Mouse (Mus musculus) hindbrain, embryonic 12.5 days (tissue): ENCODE data around the gene Mrln. TPM values are rescaled to one million over a fixed set of nuclear protein-coding genes. Genes with fewer than 3 reads are reported as not detected.

Source experiments
- ATAC-seq: fragments of 200-750 bp; cut with Nextera tagmentation; 2 replicates; pipeline ENCODE4 v1.8.0; 2017; ENCODE audit warnings: moderate TSS enrichment; ENCODE audit not compliant: low FRiP score
- H3K27ac ChIP-seq: fragments of 300-500 bp; sonication (generic); 2 replicates; pipeline ENCODE4 v1.5.1; 2016; ENCODE audit warnings: mild to moderate bottlenecking
- H3K27me3 ChIP-seq: fragments of 300-500 bp; sonication (generic); 2 replicates; pipeline ENCODE4 v1.6.1; 2016; ENCODE audit warnings: mild to moderate bottlenecking
- H3K36me3 ChIP-seq: fragments of 300-500 bp; sonication (generic); 2 replicates; pipeline ENCODE4 v1.6.1; 2016; ENCODE audit warnings: mild to moderate bottlenecking
- H3K4me1 ChIP-seq: fragments of 300-500 bp; sonication (generic); 2 replicates; pipeline ENCODE4 v1.6.1; 2016
- H3K4me2 ChIP-seq: fragments of 300-500 bp; sonication (generic); replicated peaks from 2 replicates; pipeline ENCODE4 v1.6.1; 2016; ENCODE audit warnings: mild to moderate bottlenecking
- H3K4me3 ChIP-seq: fragments of 300-500 bp; sonication (generic); 2 replicates; pipeline ENCODE4 v1.5.1; 2016; ENCODE audit warnings: mild to moderate bottlenecking
- H3K9ac ChIP-seq: fragments of 300-500 bp; sonication (generic); 2 replicates; pipeline ENCODE4 v1.6.1; 2016; ENCODE audit warnings: mild to moderate bottlenecking, moderate library complexity
- H3K9me3 ChIP-seq: fragments of 300-500 bp; sonication (generic); replicated peaks from 2 replicates; pipeline ENCODE4 v1.6.1; 2016; ENCODE audit warnings: mild to moderate bottlenecking
- WGBS: fragments of 180-500 bp; shearing (Covaris S2); methylation state at CpG from one replicate; pipeline ENCODE4 v1.1.7; 2016; 5-methylcytosine and 5-hydroxymethylcytosine counted together
- polyA plus RNA-seq: library from polyadenylated mRNA; unstranded; fragments of >200 nt; fragmentation: Nextera tagmentation; extraction: Ambion mirVana; gene quantifications from 2 replicates; pipeline ENCODE4 v1.2.1, GENCODE M21; 2016

Mrln gene
- polyA plus RNA-seq, 1 experiment from 2014 or later: 3.8 TPM

GRCm38 (mm10) chr10:70264337-70265036, 60.0 kb downstream of the Mrln start:
- no peaks in the 10 kb centered on the region for H3K9me3 ChIP-seq
- H3K4me1 ChIP-seq: no peaks in the 10 kb centered on the region
- ATAC-seq: no peak
- H3K27me3 ChIP-seq: no peaks in the 10 kb centered on the region
- no peak overlapping the region for H3K4me3 ChIP-seq
- no peak overlapping the region for H3K4me2 ChIP-seq
- no peaks in the 10 kb centered on the region for H3K36me3 ChIP-seq
- 90% methylated on average over 9 of the region's 9 CpGs for WGBS
- no peak overlapping the region for H3K9ac ChIP-seq
- no peak overlapping the region for H3K27ac ChIP-seq

GRCm38 (mm10) chr10:70266501-70266900, 62.0 kb downstream of the Mrln start:
- H3K4me1 ChIP-seq: no peaks in the 10 kb centered on the region
- no peaks in the 10 kb centered on the region for H3K36me3 ChIP-seq
- ATAC-seq: no peak
- no peak overlapping the region for H3K4me2 ChIP-seq
- 89% methylated on average over 6 of the region's 6 CpGs for WGBS
- H3K27me3 ChIP-seq: no peaks in the 10 kb centered on the region
- H3K9ac ChIP-seq: no peak overlapping the region
- no peaks in the 10 kb centered on the region for H3K9me3 ChIP-seq
- no peak overlapping the region for H3K27ac ChIP-seq
- H3K4me3 ChIP-seq: no peak overlapping the region

- no peaks in the 10 kb centered on the region for H3K9me3 ChIP-seq
- H3K4me3 ChIP-seq: no peak overlapping the region
- no peak overlapping the region for H3K9ac ChIP-seq
- no peak for ATAC-seq
- no peaks in the 10 kb centered on the region for H3K27me3 ChIP-seq
- no peak overlapping the region for H3K27ac ChIP-seq
- 83% methylated on average over 23 of the region's 23 CpGs for WGBS
- H3K4me2 ChIP-seq: no peak overlapping the region
- no peaks in the 10 kb centered on the region for H3K4me1 ChIP-seq
- H3K36me3 ChIP-seq: no peaks in the 10 kb centered on the region
Measured at GRCm38 (mm10) chr10:70268581-70269446, 64.3 kb downstream of the Mrln start.

Other genes with a start within 250 kb of the Mrln start
- 17.0 and 18.9 TPM in 2 replicates for gene Ccdc6, start 107.5 kb upstream of the Mrln start, polyA plus RNA-seq
- 1.3 and 1.4 TPM in 2 replicates for gene Slc16a9, start 40.4 kb downstream of the Mrln start, polyA plus RNA-seq
- 22.1 and 23.7 TPM in 2 replicates for gene Fam13c, start 235.8 kb downstream of the Mrln start, polyA plus RNA-seq